Mouse (Mus musculus): ENCODE data around the gene Slc7a7.

- TF ChIP-seq CTCF (IDR thresholded peaks at IDR 0.05; ENCODE audit: extremely low read depth, insufficient read length, insufficient replicate concordance, low read depth, low read length) = no peak
- TF ChIP-seq POLR2A (IDR thresholded peaks at IDR 0.05; ENCODE audit: low read depth, low read length) = no peak
Measured at GRCm38 (mm10) chr14:54379571-54379970, 38.0 kb downstream of the Slc7a7 start.

Data from small intestine, adult 2 months (tissue).